Mouse (Mus musculus) mouse embryonic stem cell (cell line): ENCODE data around the gene Hcfc2.

Experiments used
- in situ Hi-C, 2 experiments: fragments of 300-500 bp; cut with MboI; formaldehyde crosslinking; loops; 1 replicate in 1 of 2; 3 replicates in 1 of 2; pipeline ENCODE4 v1.14.3; 2019 to 2020; ENCODE audit warnings: low sequenced_read_pairs in 2 of 2, low pct_unique_long_range_greater_than_20kb in 1 of 2, mixed read lengths in 1 of 2; ENCODE audit not compliant: unreplicated experiment in 1 of 2

Gene Hcfc2

DNA sequence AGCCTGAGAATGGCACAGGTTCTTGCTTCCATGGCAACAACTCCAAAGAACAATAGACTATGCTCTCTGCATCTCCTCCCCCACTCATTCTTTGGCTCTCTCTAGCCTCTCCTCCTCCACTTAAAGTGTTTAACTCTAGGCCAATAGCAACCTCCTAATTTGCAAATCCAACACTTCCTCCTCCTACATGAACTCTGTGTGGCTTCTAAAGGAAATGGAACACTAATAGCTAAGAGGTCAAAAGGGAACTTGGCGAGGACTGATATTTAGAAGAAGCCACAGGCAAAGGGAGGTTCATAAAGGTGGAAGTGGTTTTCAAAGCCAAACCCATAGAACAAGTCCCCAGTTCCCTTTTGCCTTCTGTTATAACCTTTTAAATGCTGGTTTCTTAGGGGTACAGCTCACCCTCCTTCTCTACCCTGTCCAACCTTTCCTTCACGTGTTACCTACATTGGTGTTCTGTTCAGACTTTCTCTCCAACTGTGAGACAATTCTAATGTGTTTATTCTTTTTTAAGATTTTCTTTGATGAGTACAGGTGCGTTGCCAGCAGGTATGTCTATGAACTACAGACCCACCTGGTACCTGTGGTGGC is 1.4 kb downstream of the Hcfc2 start:
- in situ Hi-C loops = no loop called here

DNA sequence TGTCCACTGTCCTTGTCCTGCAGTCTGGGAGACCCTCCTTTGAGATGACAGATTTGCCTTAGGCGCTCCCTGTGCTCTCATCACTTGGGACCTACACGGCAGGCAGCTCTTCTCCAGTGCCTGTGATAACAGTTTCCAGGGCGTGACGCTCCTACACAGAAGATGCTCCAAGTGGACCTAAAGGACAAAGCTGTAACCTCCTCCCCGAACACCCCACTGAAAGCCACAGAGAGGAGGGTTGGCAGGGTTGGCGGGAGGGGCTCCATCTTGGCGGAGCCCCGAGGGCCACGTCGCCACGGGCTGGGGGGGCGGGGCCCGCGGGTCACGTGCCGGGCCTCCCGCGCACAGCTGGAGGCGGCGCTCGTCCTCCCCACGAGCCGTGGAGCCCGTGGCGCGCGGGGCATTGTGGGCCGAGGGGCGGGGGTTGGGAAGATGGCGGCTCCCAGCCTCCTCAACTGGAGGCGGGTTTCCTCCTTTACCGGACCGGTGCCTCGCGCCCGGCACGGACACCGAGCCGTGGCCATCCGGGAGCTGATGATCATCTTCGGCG is 2.8 kb downstream of the Hcfc2 start:
- in situ Hi-C loops = no loop called here

DNA sequence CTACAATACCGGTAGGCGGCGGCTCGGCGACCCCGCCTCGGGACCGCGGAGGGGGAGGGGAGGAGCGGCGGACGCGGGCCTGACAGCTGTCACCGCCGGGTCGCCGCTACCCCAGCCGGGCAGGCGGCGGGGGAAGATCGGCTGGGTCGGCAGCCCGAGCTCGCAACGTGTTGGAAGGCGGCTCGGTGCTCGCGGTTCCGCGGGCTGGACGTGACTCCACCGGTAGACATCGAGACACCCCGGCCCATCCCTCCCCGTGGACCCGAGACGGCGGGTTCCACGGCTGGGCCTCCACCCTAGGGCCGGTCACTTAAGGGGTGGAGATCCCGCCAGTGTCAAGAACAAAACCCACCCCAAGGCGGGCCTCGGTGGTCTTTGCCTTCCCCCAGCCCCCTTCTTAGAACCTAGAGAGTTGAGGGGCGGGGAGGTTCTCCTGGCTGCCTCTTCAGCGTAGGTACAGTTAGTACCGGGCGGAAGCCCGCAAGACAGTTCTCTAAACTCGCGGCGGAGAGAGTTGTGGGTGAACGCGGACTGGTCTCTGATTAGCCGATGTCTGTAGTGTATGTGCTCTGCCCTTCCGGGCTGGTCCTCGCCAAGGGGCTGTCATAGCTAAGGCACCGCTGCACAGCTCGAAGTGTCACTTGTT is 3.5 kb downstream of the Hcfc2 start:
- in situ Hi-C loops = no loop called here

- in situ Hi-C loops = no loop called here
These were observed 45.4 kb downstream of the Hcfc2 start for GRCm38 (mm10) chr10:82741354-82741753.

- in situ Hi-C loops = no loop called here
These were observed 45.9 kb downstream of the Hcfc2 start for GRCm38 (mm10) chr10:82741876-82742275.

DNA sequence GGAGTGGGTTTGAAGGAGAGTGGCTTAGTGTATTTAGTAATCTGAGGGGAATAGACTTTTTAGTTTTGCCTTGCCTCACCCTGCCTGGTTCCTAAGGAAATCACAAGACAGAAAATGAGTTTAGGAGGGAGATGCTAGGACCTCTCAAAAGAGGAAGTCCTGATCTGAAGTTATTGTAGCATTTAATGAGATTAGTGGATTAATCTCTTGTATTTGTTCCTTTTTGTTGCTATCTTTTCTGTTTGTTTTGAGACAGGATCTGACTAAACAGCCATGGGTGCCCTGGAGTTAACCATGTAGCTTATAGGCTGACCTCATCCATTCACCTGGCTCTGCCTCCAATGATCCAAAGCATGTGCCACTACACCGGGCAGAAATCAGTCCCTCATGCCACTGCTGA is 46.6 kb downstream of the Hcfc2 start:
- in situ Hi-C loops = no loop called here

DNA sequence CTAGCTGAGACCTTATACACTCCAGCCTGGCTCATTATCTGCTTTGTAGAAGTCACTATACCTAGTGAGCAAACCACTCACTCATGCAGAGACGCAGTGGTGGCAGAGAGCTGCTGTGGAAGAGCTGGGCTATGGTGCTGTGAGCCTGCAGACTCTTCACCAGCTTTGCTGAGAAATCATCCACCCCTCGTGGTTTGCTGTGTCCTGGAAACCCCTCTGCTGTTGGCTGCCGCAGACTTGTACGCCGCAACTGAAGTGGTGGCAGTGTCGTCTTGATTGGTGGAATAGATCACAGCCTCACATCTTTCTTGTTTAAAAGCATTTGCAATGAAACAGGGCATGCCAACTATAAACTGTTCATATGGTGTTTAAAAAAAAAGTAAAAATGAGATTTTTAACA is 48.3 kb downstream of the Hcfc2 start:
- in situ Hi-C loops = no loop called here

DNA sequence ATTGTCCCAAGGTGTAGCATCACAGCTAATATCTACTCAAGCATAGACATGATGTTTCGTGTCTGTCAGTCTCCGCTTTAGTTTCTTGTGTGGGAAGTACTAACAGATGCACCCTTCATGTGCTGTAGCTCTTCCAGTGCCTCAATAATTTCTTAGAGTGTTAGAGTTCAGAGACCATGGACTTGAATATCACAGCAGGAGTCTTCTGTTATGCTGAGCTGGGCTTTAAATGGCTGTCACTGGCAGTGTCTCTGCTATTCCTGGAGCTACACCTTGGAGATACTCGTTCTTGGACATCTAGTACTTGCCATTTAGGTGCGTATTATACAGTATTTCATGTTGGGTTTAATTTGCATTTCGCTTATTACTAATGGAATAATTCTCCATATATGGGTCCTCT is 49.3 kb downstream of the Hcfc2 start:
- in situ Hi-C loops = no loop called here

- in situ Hi-C loops = no loop called here
These were observed 51.3 kb downstream of the Hcfc2 start for GRCm38 (mm10) chr10:82746988-82747850.

- in situ Hi-C loops = no loop called here
These were observed 54.8 kb downstream of the Hcfc2 start for GRCm38 (mm10) chr10:82750778-82751177.

GRCm38 (mm10) chr10:82752921-82753320 is 57.0 kb downstream of the Hcfc2 start:
- in situ Hi-C loops = no loop called here

DNA sequence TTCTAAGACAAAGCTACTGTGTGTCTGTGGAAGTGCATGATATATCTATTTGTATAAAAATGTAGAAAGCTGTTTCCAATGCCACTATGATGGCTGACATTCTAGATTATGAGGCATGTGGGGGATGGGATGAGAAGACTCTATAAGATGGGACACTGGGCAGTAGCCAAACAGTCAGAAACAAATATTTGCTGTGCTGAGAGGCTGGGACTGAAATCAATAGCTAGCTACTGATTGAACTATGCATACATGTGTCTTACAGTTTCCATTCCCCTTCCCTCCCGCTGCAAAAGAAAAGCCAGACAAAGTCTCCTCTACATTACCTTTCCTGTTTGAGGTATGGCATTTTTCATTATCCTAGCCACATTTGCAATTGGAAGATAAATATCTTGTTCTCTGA is 58.7 kb downstream of the Hcfc2 start:
- in situ Hi-C loops = no loop called here

GRCm38 (mm10) chr10:82755213-82755890 is 59.4 kb downstream of the Hcfc2 start:
- in situ Hi-C loops = no loop called here

GRCm38 (mm10) chr10:82756466-82756865 is 60.5 kb downstream of the Hcfc2 start:
- in situ Hi-C loops = no loop called here

DNA sequence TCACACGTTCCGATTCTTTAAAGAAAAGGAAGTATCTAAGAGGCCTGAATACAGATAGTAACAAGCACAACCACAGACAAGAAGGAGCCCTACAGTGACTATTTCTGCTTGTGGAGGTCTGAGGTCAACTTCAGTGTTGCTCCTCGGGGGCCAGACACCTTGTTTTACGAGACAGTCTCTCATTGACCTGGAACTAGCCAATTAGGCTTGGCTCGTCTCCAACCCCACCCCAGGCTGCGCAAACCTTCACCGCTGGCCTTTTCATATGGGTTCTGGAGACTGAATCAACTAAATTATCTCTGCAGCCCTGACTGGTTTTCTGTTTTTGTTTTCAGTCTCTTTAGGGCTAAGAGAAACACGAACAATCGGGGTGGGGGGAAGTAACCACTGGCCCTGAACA is 61.4 kb downstream of the Hcfc2 start:
- in situ Hi-C loops = no loop called here

- in situ Hi-C loops = no loop called here
These were observed 62.4 kb downstream of the Hcfc2 start for GRCm38 (mm10) chr10:82758368-82758767.

DNA sequence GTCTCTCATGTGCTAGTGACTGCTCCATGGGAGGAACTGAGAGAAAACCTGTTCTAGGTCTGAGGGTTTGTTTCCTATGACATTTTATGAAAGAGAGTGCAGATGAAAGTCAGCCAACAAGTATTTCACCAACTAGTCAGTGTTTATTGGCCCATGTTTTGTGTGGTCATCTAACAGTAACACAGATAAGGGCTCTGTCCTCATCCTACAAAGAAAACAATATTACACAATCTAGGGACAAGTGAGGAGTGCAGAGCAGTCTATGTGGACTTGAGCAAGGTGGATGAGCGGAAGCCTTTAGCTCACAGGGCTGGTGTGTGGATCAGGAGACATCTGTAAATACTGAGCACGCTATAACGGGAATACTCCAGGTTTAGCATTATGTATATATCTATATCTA is 62.9 kb downstream of the Hcfc2 start:
- in situ Hi-C loops = no loop called here

- in situ Hi-C loops = no loop called here
These were observed 63.7 kb downstream of the Hcfc2 start for GRCm38 (mm10) chr10:82759706-82760105.
